Mouse (Mus musculus) thymus, postnatal 0 days (tissue): ENCODE results near the gene Stra8. TPM values are rescaled to one million over a fixed set of nuclear protein-coding genes. Genes with fewer than 3 reads are reported as not detected.

Experiments
- DNase-seq: peaks from one replicate; pipeline ENCODE4 v3.0.0-alpha.2; 2015; ENCODE audit warnings: low spot score
- polyA plus RNA-seq: library from polyadenylated mRNA; unstranded; fragments of >200 nt; fragmentation: Nextera tagmentation; extraction: Ambion mirVana; gene quantifications from 2 replicates; pipeline ENCODE4 v1.2.1, GENCODE M21; 2015

Gene Stra8
- polyA plus RNA-seq: 1.6 and 2.0 TPM in 2 replicates

DNA sequence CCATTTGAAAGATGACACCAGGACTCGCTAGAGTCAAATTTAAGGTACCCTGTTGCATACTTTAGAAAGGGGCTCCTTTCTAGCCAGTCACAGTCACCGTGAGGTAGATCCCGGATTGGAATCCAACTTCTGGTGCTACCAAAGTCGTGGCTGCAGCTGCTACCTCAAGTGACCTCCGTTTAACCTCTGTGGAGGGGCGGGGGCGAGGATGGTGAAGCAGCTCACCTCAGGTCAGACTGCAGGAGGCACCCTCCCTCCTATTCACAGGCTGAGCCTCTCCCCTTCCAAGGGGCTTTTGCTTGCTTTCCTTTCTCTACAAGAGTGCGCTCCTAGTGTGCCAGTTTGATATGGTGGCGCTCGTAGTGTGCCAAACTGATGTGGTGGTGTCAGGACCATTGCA is at the start of gene Stra8:
TSS of gene Stra8 (plus strand) at position 208 of the 400 bp plus-strand sequence.
- DNase-seq: no peak

DNA sequence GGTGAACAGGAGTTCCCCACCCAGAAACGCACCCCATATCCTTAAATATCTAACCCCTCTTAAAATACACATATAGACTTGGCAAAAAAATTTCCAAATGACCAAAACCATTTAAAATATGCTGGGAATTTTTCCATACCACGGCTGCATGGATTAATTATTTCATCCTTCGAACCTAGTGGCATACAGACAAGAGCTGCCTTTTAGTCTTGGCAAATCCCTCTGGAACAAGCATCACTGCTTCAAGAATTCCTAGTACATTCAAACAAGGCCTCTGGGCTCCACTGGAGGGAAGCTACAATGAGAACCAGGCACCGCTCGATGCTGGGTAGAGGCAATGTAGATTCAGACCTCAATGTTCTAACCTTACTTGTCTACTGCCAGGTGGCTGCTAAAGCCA is 49.2 kb upstream of the Stra8 start:
- no peak for DNase-seq

DNA sequence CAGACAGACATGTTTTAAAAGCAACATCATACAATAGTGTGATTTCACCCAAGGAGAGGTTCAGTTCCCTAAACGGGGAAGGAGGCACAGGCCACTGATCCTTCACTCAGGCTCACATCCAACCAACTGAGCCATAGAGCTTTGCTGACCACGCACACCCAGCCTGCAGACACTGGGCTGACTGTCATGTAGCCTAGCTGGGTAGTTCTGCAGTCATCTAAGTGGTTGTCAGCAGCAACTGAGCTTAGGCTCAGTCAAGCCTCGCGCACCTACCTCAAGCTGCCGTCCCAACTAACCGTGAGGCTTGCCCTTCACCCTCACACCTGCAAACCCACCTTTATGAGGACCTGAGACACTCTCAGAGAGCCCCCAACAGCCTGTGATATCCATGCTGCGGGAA is 48.0 kb upstream of the Stra8 start:
- DNase-seq: no peak

DNA sequence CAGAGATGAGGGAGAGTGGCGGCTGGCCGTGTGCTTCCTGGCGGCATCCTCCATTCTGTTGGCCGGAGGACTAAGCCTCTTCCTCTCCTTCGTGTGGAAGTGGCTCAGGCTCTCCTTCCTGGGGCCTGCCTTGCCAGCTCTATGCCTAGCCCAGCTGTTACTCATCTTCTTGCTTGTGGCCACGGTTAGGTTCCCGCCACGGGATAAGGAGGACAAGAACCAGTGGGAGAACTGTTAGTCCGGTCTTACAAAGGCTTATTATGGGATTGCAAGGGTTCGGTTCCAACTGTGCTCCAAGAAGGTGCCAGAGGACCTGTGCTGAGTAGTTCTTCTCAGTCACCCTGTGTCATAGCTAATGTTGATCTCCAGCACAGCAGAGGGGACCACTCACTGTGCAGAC is 47.1 kb upstream of the Stra8 start:
- no peak for DNase-seq

DNA sequence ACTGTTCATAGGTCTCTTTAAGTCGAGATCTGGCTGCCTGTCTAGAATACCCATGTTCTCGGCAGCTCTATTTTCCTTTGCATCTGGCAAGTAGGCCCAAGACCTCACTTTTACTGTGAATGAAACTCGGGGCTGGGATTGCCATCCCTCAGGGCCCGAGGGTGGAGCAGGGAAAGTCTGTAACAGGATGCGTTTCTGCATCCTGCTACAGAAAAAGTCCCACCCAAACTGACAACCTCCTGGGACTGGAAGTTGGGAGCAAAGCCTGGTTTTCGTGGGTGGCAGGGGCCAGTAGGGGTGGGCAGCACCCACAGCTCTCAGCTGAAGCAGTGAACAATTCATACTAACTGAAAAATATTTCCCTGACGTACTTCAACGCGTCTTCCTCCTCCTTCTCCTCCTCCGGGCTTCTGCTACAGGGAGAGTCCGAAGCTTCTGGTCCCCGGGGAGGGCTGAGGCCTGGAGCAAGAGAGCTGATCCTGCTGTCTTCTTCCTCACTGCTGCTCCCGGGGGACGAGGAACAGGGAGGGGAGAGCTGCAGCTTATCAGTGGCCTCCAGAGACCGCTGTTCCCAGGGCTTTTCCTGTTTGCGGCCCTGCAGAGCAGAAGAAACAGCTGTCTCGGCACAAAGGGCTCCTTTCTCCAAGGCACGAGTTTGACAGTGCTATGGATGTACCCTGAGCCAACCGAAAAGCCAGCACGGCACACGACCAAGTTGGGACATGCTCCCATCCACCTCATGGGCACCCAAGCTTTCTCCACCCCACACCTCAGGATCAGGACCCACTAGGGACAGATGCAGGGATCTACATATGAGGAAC is 45.7 kb upstream of the Stra8 start:
- DNase-seq: peak; percentile 29

DNA sequence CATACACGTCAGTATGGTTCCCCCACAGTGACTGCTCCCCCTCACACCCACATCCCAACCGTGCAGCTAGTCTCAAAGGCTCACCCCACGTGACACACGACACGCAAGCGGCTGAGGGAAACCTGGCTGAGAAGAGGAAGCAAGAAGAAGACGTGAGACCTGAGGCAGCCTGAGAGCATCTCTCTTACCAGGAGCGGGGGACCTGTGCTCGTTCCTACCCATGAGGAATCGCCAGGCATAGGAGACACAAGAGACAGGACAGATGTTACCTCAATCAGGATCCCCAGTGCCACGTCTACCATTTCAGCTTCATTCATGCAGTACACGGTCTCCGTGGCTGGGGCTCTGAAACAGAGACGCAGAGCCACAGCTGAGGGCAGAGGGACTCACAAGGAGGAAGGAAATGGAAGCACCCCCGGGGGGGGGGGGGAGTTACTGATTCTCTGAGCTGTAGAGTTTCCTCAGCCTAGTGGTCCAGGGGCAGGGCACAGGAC is 44.6 kb upstream of the Stra8 start:
- peak; percentile 89 for DNase-seq

DNA sequence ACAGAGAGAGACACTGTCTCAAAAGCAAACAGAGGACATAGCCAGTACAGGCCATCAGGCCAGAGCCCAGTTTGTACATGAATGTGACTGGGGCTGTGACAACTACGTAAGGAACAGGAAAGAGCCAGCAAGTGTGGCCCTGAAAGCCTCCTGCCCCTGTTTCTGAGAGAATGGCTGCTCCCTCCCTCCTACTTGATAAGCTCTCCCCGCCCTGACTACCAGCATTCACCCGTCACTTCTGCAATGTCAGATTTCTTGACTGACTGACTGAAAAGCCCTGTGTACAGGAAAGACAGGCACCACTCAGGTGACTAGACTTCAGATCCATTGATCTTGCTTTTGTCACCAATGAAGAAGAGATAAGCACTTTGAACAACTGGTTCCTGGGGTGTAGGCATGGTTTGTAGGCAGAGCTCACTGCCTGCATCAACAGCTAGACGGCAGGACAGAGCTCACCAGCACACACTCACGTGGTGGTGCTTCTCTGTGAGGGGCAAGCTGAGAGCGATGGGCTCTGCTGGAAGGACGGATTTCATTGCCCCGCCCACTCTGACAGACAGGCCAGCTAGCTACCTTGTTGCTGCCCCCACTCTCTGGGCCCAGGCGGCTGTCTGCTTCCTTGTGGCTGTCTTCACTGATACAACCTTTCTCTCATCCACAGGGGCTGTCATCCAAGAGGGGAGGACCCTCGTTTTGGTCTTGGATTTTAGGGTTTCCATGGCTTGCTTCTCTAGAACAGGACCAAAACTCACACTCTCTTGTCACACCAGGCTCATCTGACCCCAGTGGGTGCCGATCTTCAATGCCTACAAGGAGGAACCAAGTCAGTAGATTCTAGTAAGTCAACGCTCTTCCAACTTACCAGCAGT is 43.8 kb upstream of the Stra8 start:
- peak; percentile 39 for DNase-seq

DNA sequence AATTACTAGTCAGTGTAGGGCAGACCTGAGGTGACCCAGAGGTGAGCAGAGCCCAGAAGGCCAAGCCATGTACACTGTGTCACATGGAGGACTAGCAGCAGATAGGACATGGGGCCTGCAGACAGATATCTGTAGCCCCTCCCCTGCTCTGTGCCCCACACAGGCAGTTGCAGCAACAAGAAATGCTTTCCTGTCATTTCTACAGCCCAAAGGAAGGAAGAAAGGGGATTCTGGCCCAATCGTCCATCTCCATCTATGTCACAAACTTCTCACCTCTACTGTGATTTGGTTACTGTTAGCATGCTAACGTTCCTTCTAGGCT is 43.2 kb upstream of the Stra8 start:
- peak; percentile 21 for DNase-seq

DNA sequence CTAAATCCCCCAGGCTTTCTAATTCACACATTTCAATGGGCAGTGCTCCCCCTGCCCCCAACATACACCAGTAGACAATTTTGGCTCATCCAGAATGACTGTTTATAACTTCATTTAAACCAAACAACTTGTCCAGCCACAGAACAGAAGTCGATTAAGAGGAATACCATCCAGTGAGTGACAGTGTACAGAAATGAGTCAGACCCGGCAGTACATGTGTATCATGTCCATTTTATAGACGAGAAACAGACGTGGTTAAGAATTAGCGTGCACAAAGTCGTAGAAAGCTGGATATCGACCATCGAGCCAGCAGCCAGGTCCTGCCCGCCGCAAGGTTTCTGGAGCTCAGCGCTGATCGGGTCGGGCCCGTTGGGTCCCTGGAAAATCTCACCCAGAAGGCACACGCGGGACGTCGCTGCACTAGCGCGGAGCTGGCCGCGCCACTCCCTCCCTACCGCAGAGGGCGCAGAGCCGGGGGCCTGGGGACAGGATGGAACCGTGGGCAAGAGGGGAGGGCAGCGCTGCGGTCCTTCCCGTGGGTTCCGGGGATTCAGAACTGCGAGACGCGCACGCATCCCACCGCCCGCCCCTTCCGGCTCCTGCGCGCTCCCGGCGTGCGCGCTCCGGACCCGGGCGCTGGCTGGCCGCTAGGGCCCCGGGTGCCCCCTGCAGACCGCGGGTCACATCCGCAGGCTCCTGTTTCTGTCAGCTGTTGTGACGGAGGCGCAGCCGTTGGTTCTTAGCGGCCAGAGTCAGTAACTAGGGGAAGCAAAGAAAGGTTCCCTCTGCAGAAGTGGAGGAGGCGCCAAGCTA is 42.2 kb upstream of the Stra8 start, which contains the start of gene Cyren:
TSS of gene Cyren (minus strand) at position 552 of the 813 bp plus-strand sequence.
- DNase-seq: peak; percentile 97

DNA sequence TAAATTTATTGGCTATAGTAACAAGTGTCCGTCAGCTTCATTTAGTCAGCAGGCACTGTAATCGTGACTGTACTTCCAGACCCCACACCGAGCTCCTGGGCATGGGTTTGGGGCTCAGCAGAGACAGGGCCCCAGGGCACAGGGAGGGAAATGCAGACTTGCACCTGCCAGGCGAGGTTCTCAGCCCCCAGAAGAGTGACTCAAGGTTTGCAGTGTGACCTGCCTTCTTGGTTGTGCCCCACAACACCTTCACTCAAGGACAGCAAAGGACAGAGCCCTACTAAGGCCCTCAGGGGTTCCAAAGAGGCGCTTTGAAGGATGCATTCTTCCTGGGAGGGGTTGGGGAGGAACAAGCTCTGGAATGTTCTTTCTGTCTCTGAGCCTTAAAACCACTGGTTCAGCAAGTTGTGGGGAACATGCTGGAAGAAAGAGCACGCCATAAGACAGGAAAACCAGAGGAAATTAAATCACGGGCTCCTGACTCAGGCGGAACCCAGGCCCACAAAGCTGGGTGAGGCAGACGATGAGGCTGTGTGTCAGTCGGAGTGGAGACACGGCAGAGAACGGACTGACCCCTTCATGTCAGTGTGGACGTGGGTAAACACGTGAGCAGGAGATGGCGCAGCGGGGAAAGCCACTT is 40.7 kb upstream of the Stra8 start:
- no peak for DNase-seq

DNA sequence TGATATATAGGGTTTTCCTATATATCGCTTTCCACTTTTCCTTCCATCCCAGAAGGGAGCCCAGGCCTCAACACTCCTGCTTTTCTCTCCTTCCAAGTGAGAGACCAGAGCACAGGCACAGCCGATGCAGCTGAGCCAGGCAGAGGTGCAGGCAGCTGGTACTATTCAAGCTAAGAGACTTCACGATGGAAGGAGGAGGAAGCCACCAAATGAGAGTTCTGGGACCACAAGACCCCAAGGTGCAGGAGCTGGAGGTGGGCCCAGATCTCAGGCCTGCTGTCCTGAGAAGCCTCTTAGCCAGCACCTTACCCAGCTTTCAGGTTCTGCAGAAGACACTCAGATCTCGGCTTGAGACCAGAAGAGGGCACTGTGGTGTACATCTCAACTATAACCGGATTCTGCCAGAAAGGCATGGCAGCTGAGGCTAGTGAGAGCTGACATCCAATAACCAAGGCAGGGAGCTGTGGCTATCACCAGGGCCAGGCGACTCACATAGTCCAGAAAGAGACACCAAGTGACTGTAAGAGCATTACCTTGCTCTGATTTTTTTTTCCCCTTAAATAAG is 40.0 kb upstream of the Stra8 start:
- DNase-seq: peak; percentile 65

DNA sequence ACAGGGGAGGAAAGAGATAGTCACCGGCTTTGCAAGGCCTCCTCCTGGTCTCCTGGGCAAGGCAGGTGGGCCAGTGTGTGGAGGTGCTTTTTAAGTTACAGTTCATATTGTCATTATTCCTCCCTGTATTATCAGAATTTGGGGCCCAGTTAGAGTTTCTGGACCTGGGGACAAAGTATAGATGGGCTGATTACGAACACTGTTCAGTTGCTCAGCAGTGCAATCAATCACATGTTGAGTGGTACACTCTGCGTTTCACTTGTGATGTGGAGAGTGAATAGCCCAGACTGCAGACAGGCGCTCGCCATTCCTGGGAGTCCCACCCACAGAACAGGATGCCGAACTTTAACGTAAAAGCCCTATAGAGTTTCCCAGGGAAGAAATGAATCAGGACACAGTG is 35.2 kb upstream of the Stra8 start:
- DNase-seq: no peak

DNA sequence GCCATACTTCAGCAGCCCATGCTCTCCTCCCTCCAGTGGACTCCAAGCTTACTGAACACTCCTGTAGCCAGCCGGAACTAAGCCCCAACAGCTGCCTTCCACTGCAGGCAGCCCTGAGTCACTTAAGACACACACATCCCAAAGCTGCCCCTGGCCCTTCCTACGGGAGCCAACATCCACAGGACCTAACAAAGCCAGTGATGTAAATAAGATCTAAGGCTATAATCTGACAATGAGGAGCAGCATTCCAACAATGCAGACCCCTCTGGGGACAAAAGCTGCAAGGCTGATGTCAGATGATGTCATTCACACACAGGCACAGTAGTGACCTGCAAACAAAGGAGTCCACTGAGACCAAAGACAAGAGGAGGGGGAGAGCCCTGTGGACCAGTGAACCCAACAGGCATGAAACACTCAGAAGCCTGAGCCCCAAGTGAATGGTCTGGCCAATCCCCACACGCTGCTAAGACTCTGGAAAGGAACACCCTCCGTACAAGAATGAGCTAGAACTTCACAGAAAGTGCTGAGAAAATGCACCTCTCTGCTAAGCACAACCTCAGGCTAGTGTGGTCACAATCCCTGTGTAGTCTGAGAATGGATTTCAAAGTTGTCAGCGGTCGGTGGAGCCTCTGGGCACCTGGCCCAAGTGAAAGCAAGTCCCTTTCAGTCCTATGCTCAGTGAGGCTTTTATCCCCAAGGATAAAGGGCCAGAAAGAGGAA is 32.7 kb upstream of the Stra8 start:
- DNase-seq: no peak

DNA sequence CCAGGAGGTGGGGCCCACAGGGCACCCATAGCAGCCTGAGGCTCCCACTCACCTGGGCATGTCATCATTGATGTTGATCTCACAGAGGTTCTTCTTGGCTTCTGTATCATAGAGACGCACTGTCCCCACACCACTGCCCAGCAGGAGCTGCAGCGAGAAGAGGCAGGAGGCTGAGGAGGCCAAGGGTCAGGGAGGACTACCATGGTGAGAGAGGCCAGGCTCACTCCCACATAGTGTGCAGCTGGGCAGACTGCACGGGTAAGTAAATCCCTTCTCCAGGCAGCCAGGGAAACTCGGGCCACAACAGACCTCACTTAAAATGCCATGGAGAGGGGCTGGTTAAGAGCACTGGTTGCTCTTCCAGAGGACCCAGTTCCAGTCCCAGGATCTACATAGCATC is 30.8 kb upstream of the Stra8 start:
- no peak for DNase-seq

DNA sequence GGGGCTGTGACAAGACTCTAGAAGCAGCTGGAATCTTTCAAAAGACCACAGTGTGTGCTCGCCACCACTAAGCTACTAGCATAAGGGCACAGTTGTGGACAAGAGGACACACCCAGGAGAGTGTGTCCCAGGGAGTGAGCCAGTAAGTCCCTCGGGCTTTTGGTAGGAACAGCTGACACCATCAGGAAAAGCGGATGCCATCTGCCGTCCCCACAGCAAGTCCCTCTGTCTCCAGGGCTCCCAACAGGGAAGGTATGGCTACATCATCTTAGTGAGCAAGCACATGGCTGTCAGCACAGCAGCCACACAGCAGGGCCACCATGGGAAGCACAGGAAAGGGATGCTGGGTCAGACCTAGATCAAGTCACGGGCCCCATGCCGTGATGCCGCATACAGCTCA is 24.4 kb upstream of the Stra8 start:
- DNase-seq: no peak

DNA sequence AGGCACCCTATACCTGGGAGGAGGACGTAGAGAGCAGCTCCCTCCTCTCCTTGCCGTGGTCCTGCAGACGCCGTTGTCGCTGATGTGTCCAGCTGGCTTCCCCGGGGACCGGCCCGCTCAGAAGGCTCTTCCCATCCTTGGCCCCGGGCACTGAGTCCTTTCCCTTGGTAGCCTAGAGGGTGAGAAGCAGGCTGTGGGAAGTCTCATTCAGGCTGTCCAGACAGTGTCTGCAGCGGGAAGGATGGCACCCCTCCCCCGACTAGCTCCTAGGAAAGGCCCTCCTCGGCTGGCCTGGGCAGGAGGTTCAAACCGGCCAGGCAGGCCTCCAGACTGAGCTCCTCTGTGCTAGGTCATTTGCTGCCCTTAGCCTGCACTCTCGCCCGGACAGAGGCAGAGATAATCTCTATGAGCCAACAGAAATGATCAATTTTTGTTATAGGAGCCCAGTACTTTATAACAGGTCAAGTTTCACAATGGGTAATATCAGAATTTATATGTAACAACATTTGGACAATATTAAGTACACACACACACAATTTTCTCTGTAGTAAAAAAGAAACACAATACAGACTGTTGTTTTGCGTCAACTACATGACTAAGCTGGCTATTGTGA is 23.7 kb upstream of the Stra8 start:
- no peak for DNase-seq

DNA sequence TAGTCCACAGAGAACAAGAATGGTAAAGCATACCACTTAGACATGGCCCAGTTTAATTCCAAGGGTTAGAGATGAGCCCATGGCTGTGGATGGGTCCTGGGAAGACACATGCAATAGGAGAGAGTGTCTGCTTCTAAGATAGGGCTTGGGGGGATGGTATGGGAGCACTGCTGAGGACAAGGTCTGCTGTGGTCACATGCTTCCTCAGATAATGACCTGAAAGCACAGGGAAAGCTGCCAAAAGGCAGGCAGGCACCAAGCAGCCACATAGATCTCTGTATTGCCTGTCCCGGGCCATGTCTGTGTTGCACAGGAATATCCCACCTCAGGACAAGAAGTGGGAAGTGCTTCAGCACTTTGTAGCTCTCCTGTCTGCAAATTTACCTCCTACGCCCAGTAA is 20.8 kb upstream of the Stra8 start:
- no peak for DNase-seq

DNA sequence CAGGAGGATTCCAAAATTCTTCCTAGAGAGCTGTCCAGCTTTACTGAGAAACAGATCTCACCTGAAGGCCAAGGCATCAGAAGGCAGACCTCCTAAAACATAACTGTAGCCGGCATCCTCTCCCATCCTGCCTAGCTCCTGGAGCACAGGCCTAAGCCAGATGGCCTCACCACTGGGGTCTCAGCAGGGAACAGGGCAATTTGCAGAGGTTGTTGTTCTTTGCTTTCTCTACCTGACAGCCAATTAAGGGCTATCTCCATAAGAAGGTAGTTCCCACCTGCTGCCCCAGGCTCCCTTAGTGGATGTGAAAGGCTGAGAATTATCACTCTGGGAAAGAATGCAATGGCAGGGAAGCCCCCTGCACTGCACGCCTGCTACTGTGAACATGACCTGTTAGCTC is 19.0 kb upstream of the Stra8 start:
- no peak for DNase-seq

DNA sequence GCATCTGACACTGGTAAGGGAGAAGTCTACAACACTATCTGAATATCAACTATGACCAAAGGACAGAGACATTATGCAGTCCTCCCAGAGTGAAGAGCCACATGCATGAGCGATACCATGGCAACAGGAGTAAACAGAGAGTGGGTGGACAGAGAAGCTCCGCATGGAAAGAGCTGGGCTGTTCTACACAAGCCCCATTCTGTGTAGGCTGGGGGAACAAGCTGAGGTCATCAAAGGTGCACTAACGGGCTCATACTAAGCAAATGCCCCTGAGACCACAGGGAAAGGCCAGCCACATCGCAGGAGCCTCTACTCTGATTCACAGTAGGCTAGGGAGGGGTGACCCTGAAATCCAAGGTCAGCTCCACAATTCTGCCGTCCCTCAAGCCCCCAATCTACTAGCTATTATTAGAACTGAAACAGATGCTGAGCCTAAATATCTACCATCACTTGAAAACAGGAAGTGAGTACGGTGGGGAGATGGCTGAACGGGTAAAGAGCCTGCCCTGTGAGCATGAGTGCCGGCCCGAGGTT is 18.0 kb upstream of the Stra8 start:
- DNase-seq: no peak
